Mouse (Mus musculus) heart, embryonic 16.5 days (tissue): ENCODE measurements around the gene Glra2. TPM values are rescaled to one million over a fixed set of nuclear protein-coding genes. Genes with fewer than 3 reads are reported as not detected.
"Not testable (repeated sequence)": the region's sequence is repeated elsewhere in the genome, so short reads cannot be mapped to it uniquely, and the experiment has no call there.

Experiments
- ATAC-seq: fragments of 200-750 bp; cut with Nextera tagmentation; replicated peaks from 2 replicates; pipeline ENCODE4 v1.8.0; 2017; ENCODE audit warnings: moderate number of reproducible peaks; ENCODE audit not compliant: insufficient read depth, low FRiP score; ENCODE audit errors: extremely low read depth
- H3K27ac ChIP-seq: fragments of 300-500 bp; sonication (generic); 2 replicates; pipeline ENCODE4 v1.5.1; 2014; ENCODE audit warnings: mild to moderate bottlenecking, low read length, control low read depth, moderate library complexity
- H3K27me3 ChIP-seq: fragments of 300-500 bp; sonication (generic); 2 replicates; pipeline ENCODE4 v1.6.1; 2014; ENCODE audit warnings: low read length, mixed read lengths; ENCODE audit not compliant: control insufficient read depth, insufficient read depth
- H3K36me3 ChIP-seq: fragments of 300-500 bp; sonication (generic); 2 replicates; pipeline ENCODE4 v1.6.1; 2014; ENCODE audit not compliant: control insufficient read depth, insufficient read depth
- H3K4me1 ChIP-seq: fragments of 300-500 bp; sonication (generic); 2 replicates; pipeline ENCODE4 v1.6.1; 2014; ENCODE audit warnings: low read length, mixed read lengths; ENCODE audit not compliant: control insufficient read depth, insufficient read depth
- H3K4me2 ChIP-seq: fragments of 300-500 bp; sonication (generic); 2 replicates; pipeline ENCODE4 v1.6.1; 2014; ENCODE audit warnings: low read depth, mild to moderate bottlenecking, control low read depth, low read length
- H3K4me3 ChIP-seq: fragments of 300-500 bp; sonication (generic); 2 replicates; pipeline ENCODE4 v1.5.1; 2014; ENCODE audit warnings: mild to moderate bottlenecking, control low read depth, low read length
- H3K9ac ChIP-seq: fragments of 300-500 bp; sonication (generic); 2 replicates; pipeline ENCODE4 v1.6.1; 2014; ENCODE audit warnings: low read length, control low read depth
- H3K9me3 ChIP-seq: fragments of 300-500 bp; sonication (generic); replicated peaks from 2 replicates; pipeline ENCODE4 v1.6.1; 2016; ENCODE audit warnings: low read length; ENCODE audit not compliant: control insufficient read depth
- WGBS: fragments of 180-500 bp; shearing (Covaris S2); extraction: QIAGEN DNeasy Blood & Tissue Kit; methylation state at CpG from one replicate; pipeline ENCODE4 v1.1.7; 2014; 5-methylcytosine and 5-hydroxymethylcytosine counted together
- polyA plus RNA-seq: library from polyadenylated mRNA; unstranded; fragments of >200 nt; fragmentation: Nextera tagmentation; extraction: Ambion mirVana; gene quantifications from 2 replicates; pipeline ENCODE4 v1.2.1, GENCODE M21; 2015

The Glra2 gene
- 0.05 TPM in 1 of 2 replicates, not detected in the other for polyA plus RNA-seq

GRCm38 (mm10) chrX:165326939-165327698 lies at the start of gene Glra2:
Glra2 (minus strand) TSS chrX:165327393.
- Histone ChIP-seq H3K27me3 (no peaks in the 10 kb centered on the region), H3K9ac (no peak within 1 kb of the TSS), H3K27ac (no peak within 1 kb of the TSS), H3K4me2 (peak within 1 kb of the TSS; percentile 60), H3K4me3 (peak within 1 kb of the TSS; percentile 35), H3K36me3 (no peaks in the 10 kb centered on the region), H3K9me3 (no peaks in the 10 kb centered on the region), H3K4me1 (no peaks in the 10 kb centered on the region)
- 12% methylated on average over 12 of the region's 12 CpGs for WGBS
- ATAC-seq = no peak

GRCm38 (mm10) chrX:165362798-165363197 lies 35.6 kb upstream of the Glra2 start:
- ATAC-seq = no peak
- WGBS = 47% methylated on average over 1 of the region's 1 CpGs
- no peaks in the 10 kb centered on the region; the same call in 1 of the 2 replicates for H3K4me1 ChIP-seq
- no peaks in the 10 kb centered on the region for H3K27me3 ChIP-seq
- H3K9me3 ChIP-seq = no peaks in the 10 kb centered on the region
- H3K36me3 ChIP-seq = no peaks in the 10 kb centered on the region
- no peak overlapping the region for H3K4me3 ChIP-seq
- no peak overlapping the region for H3K9ac ChIP-seq
- no peak overlapping the region for H3K27ac ChIP-seq
- H3K4me2 ChIP-seq = no peak overlapping the region

GRCm38 (mm10) chrX:165344611-165345010 lies 17.4 kb upstream of the Glra2 start:
- 75% methylated on average over 5 of the region's 5 CpGs for WGBS

GRCm38 (mm10) chrX:165327699-165328333 lies 623 bp upstream of the Glra2 start:
- no peaks in the 10 kb centered on the region for H3K36me3 ChIP-seq

More at GRCm38 (mm10) chrX:165344611-165345010, 17.4 kb upstream of the Glra2 start:
- ATAC-seq = no peak
- no peaks in the 10 kb centered on the region for H3K27me3 ChIP-seq
- no peaks in the 10 kb centered on the region for H3K36me3 ChIP-seq
- no peak overlapping the region for H3K4me3 ChIP-seq
- H3K9me3 ChIP-seq = no peaks in the 10 kb centered on the region; the same call in 1 of the 2 replicates
- H3K9ac ChIP-seq = no peak overlapping the region
- no peaks in the 10 kb centered on the region for H3K4me1 ChIP-seq
- H3K4me2 ChIP-seq = no peak overlapping the region
- H3K27ac ChIP-seq = no peak overlapping the region

GRCm38 (mm10) chrX:165193550-165193949 lies 133.6 kb downstream of the Glra2 start:
- no peak overlapping the region for H3K4me2 ChIP-seq
- no peak for ATAC-seq
- H3K4me3 ChIP-seq = no peak overlapping the region
- H3K27ac ChIP-seq = no peak overlapping the region
- WGBS = 53% methylated on average over 1 of the region's 1 CpGs
- H3K4me1 ChIP-seq = no peaks in the 10 kb centered on the region
- H3K36me3 ChIP-seq = no peaks in the 10 kb centered on the region
- H3K9me3 ChIP-seq = no peaks in the 10 kb centered on the region
- no peaks in the 10 kb centered on the region for H3K27me3 ChIP-seq
- no peak overlapping the region for H3K9ac ChIP-seq

More at GRCm38 (mm10) chrX:165327699-165328333, 623 bp upstream of the Glra2 start:
- 14% methylated on average over 9 of the region's 9 CpGs for WGBS
- Histone ChIP-seq H3K27ac (no peak overlapping the region), H3K9ac (no peak overlapping the region), H3K4me1 (no peaks in the 10 kb centered on the region), H3K27me3 (no peaks in the 10 kb centered on the region), H3K4me3 (peak overlapping the region; percentile 35), H3K4me2 (peak overlapping the region; percentile 60), H3K9me3 (no peaks in the 10 kb centered on the region)
- ATAC-seq = no peak

GRCm38 (mm10) chrX:165191170-165191569 lies 136.0 kb downstream of the Glra2 start:
- Histone ChIP-seq H3K4me3 (no peak overlapping the region), H3K9me3 (no peaks in the 10 kb centered on the region), H3K36me3 (no peaks in the 10 kb centered on the region), H3K4me2 (no peak overlapping the region), H3K4me1 (no peaks in the 10 kb centered on the region), H3K27ac (no peak overlapping the region), H3K27me3 (no peaks in the 10 kb centered on the region), H3K9ac (no peak overlapping the region)
- WGBS = 37% methylated on average over 1 of the region's 1 CpGs
- no peak for ATAC-seq

- not testable (repeated sequence) for H3K4me2 ChIP-seq
These were observed 144.2 kb downstream of the Glra2 start for GRCm38 (mm10) chrX:165182948-165183347.

GRCm38 (mm10) chrX:165156549-165156948 lies 170.6 kb downstream of the Glra2 start:
- Histone ChIP-seq H3K4me3 (no peak overlapping the region), H3K9ac (no peak overlapping the region), H3K36me3 (no peaks in the 10 kb centered on the region), H3K4me2 (no peak overlapping the region), H3K27ac (no peak overlapping the region), H3K9me3 (no peaks in the 10 kb centered on the region), H3K4me1 (no peaks in the 10 kb centered on the region), H3K27me3 (no peaks in the 10 kb centered on the region)
- WGBS = 80% methylated on average over 1 of the region's 1 CpGs
- ATAC-seq = no peak

More at GRCm38 (mm10) chrX:165182948-165183347, 144.2 kb downstream of the Glra2 start:
- H3K4me1 ChIP-seq, H3K27ac ChIP-seq, H3K9ac ChIP-seq, H3K4me3 ChIP-seq, H3K9me3 ChIP-seq, H3K36me3 ChIP-seq, ATAC-seq, H3K27me3 ChIP-seq: not testable (repeated sequence)
- 92% methylated on average over 2 of the region's 2 CpGs for WGBS

- Histone ChIP-seq H3K9me3 (no peaks in the 10 kb centered on the region), H3K27ac (no peak overlapping the region), H3K27me3 (no peaks in the 10 kb centered on the region), H3K9ac (no peak overlapping the region), H3K4me2 (no peak overlapping the region), H3K36me3 (no peaks in the 10 kb centered on the region), H3K4me3 (no peak overlapping the region), H3K4me1 (no peaks in the 10 kb centered on the region)
- 61% methylated on average over 1 of the region's 1 CpGs for WGBS
- ATAC-seq = no peak
These were observed 223.0 kb downstream of the Glra2 start for GRCm38 (mm10) chrX:165104171-165104570.
